Mouse (Mus musculus): ENCODE results near the gene Slc30a3.

The Slc30a3 gene

DNA sequence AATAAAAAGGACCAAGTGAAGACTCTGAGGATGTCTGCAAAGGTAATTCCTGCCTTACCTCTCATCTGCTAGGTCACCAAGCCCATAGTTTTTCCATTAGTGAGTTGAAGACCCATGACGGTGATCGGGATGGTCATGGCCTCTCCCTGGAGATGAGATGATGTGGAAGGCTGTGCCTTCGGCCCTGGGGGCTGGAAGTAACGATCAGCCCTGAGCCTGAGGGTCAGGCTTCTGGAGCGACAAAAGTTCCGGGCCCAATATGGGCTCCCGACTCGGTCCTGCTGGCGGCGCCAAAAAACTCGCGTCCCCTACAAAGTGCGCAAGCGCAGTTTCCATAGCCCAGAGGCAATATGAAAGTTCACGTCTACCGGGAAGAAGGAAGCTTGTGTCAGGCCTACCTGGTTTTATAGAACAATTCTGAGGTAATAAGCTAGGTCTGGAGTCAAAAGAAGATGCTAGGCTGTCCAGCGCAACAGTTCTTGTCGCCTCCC lies at the start of gene Slc30a3:
Slc30a3 (minus strand) TSS at position 238 of the 491 bp plus-strand sequence.
- DNase-seq (ENCODE audit: extremely low read depth, low read depth): no peak

DNA sequence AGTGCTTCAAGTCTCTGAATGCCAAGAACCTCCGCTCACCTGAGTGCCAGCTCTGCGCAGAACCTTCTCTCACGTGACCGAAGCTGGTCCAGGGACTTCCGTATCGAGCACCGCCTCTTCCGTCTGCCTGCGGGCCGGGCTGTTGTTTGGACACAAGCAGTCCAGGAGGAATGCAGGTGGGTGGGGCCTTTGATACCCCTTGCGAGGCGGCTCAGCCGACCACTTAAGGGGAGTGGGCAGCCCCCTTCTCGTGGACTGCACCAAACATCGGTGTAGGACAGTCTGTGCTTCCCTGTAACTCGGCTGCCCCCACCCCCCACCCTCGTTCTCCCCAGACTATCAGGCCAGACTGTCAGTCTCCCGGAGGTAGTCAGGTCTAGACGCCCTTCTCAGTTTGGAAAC lies 46.1 kb upstream of the Slc30a3 start, which contains the start of gene Mpv17:
Mpv17 (minus strand) TSS at position 100 of the 402 bp plus-strand sequence.
- DNase-seq (ENCODE audit: extremely low read depth, low read depth): peak; percentile 65

GRCm38 (mm10) chr5:31153516-31154151 lies 45.6 kb upstream of the Slc30a3 start:
- DNase-seq (ENCODE audit: extremely low read depth, low read depth): no peak

- DNase-seq (ENCODE audit: extremely low read depth, low read depth): no peak
Observed at GRCm38 (mm10) chr5:31151746-31152145, 43.7 kb upstream of the Slc30a3 start.

DNA sequence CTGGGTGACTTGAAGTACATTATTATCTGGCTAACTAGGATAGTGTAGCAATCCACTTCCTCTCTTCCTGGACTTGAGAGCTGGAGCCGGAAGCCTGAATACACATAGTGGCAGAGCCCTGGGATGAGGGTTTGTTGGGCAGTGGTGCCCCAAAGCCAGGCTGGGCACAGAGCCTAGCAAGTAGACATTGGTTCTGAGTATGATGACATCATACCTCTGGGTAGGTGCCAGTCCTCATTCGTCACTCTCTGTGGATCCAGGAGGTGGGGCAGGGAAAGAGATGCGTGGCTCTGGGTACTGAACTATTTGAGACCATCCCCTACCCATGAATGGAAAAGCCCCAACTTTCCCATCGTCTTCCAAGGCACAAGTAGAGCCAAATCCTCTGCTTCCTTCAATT lies 41.7 kb upstream of the Slc30a3 start:
- no peak for DNase-seq (ENCODE audit: extremely low read depth, low read depth)

GRCm38 (mm10) chr5:31138968-31139425 lies 31.0 kb upstream of the Slc30a3 start:
- no peak for DNase-seq (ENCODE audit: extremely low read depth, low read depth)

GRCm38 (mm10) chr5:31138241-31138967 lies 30.4 kb upstream of the Slc30a3 start, which contains the start of gene Ucn:
Ucn (minus strand) TSS chr5:31138829.
- no peak for DNase-seq (ENCODE audit: extremely low read depth, low read depth)

- no peak for DNase-seq (ENCODE audit: extremely low read depth, low read depth)
Observed at GRCm38 (mm10) chr5:31137658-31138057, 29.6 kb upstream of the Slc30a3 start.

GRCm38 (mm10) chr5:31136730-31137424 lies 28.8 kb upstream of the Slc30a3 start:
- no peak for DNase-seq (ENCODE audit: extremely low read depth, low read depth)

DNA sequence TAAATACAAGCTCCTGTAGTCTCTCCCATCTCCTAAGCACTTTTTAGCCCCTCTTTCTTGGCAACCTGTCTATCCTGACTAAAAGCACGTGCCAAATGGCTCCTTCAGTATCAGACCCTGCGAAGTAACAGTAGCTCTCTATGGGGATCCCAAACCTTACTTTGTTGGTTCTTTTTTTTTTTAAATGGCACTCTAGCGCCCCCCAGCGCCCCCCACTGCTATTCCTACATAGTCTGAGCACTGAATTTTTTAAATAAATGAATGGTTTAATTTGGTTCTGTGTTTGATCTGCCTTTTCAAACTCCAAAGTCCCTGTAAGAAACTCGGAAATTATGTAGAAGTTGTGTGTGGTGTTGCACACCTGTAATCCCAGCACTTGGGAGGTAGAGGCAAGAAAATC lies 18.0 kb upstream of the Slc30a3 start:
- peak; percentile 33 for DNase-seq (ENCODE audit: extremely low read depth, low read depth)

GRCm38 (mm10) chr5:31123481-31123880 lies 15.4 kb upstream of the Slc30a3 start:
- no peak for DNase-seq (ENCODE audit: extremely low read depth, low read depth)

- peak; percentile 60 for DNase-seq (ENCODE audit: extremely low read depth, low read depth)
Observed at GRCm38 (mm10) chr5:31121111-31121510, 13.1 kb upstream of the Slc30a3 start.

DNA sequence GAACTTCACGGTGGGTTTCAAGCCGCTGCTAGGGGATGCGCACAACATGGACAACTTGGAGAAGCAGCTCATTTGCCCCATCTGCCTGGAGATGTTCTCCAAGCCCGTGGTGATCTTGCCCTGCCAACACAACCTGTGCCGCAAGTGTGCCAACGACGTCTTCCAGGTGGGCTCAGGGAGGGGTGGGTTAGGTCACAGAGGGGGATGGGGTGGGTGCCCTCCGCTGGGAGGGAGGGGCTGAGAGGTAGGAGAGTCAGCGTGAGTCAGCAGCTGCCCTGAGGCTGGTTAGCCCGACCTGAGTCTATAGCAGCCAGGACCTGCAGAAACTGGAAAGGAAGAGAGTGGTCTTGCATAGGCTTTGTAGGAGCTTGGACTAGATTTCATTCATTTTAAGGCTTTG lies 8.9 kb upstream of the Slc30a3 start:
- no peak for DNase-seq (ENCODE audit: extremely low read depth, low read depth)

GRCm38 (mm10) chr5:31116354-31116753 lies 8.3 kb upstream of the Slc30a3 start, which contains the start of gene Trim54:
Trim54 (plus strand) TSS chr5:31116712.
- no peak for DNase-seq (ENCODE audit: extremely low read depth, low read depth)

DNA sequence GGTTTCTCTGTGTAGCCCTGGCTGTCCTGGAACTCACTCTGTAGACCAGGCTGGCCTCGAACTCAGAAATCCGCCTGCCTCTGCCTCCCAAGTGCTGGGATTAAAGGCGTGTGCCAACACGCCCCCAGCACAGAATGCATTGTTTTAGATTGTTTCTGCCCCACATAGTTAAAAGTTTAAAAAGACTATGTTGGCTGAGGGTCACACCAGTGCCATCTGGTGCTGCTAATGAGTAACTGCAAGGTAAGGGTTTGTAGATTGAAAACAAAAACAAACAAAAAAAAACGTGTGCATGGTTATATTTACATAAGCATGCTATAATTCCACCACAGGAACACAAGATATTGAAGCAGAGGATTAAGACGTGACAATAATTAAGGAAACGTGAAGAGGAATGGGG lies 2.7 kb upstream of the Slc30a3 start:
- peak; percentile 38 for DNase-seq (ENCODE audit: extremely low read depth, low read depth)

- peak; percentile 36 for DNase-seq (ENCODE audit: extremely low read depth, low read depth)
Observed at GRCm38 (mm10) chr5:31105814-31106335, 2.2 kb downstream of the Slc30a3 start, which contains the start of gene Dnajc5g. Dnajc5g (plus strand) TSS chr5:31106285.

GRCm38 (mm10) chr5:31095711-31096480 lies 12.1 kb downstream of the Slc30a3 start:
- no peak for DNase-seq (ENCODE audit: extremely low read depth, low read depth)

DNA sequence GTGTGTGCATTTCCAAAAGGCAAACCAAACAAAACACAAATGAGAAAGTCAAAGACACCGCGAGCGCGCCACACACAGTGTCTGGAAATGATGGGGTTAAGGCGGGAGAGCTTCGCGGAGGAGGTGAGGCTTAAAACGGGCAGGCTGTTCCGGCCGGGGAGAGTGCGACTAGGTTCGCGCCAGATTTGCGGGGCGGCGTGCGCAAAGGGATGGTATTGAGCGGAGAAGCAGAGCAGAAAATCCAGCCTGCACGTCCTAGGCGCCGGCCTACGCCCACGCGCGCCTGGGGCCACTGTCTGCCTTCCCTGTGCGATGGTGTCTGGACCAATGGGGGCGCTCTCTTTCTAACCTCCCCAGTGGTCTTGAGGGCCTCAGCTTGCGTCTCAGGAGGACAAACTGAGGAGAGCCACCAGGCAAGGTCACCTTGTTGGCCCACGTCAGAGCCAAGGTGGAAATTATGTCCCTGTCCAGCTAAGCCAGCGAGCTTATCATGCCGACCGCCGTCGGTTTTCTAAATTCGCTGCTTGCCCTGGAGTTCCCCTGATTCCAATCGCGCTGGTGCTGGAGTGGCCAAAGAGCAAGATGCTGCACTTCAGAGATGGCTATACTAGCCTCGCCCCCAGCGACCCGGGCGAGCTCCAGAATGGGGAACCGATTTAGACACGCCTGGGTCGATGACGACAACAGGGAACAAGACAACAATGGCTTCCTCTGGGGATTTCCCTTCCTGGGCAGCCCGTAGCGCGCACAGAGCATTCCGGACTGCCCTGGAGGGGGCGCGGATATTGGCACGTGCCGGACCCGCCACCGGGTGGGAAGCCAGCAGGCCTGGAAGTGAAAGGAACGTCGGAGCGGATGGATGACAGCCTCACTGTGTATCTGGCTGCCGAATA lies 13.0 kb downstream of the Slc30a3 start:
- no peak for DNase-seq (ENCODE audit: extremely low read depth, low read depth)

DNA sequence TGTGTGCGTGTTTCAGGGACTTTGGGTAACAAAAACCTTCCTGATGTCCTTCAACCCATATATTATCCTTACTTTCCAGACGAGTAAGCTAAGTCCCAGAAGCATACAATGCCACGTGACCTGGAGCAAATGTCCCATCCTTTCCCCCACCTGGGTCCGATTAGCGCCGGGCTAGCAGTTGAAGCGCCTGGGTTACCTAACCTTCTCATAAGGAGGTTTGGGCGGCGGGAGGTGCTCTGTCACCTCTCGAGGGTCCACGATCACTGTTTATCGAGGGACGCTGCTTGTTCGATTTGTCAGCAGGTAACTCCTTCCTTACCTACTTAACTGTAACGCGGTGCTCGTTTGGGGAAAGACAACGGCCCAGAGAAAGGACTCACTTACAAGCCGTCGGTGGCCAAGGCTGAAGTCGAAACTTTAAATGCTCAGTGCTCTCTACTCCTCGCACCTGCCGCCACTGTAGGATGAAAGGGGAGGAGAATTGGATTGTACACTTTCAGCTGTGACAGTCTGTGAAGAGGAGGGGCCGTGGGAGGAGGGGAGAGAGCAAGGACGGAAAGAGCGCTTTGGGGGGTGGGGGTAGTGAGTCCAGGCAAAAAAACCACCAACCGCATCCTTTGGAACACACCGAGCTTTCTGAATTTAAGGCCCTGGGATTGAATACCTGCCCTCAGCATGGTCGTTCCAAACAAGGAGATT lies 13.8 kb downstream of the Slc30a3 start:
- no peak for DNase-seq (ENCODE audit: extremely low read depth, low read depth)
